Mouse (Mus musculus): ENCODE measurements around the gene Shtn1. TPM values are rescaled to one million over a fixed set of nuclear protein-coding genes. Genes with fewer than 3 reads are reported as not detected.

Shtn1 gene
- polyA plus RNA-seq, 1 experiment from 2014 or later, result 0.81 TPM

DNA sequence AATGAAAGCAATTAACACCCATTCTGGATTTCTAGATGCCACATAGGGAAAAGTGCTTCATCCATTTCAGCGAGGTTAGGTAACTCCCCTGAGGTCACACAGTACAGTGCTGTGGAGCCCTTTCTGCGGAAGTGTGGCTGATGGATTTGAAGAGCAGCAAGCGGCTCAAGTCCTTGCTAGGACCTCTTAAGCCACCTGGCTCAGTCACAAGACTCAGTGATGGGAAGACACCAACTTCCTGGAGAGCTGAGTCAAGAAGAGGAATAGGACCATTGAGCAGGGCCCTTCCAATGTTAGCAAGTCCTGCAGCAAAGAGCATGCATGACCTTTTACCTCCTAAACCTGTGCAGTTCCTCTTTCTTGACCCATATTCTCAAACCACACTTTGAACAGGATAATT, 1.5 kb downstream of the Shtn1 start:
- no peak for ATAC-seq (ENCODE audit: low read depth)
- Histone ChIP-seq H3K9me3 (replicated peaks; ENCODE audit: control insufficient read depth, low read length) (no peaks in the 10 kb centered on the region), H3K27me3 (ENCODE audit: control insufficient read depth, insufficient read depth, low read depth, low read length) (peaks cover 29% of the 10 kb centered on the region), H3K4me3 (ENCODE audit: low read depth, low read length) (no peak overlapping the region), H3K4me1 (ENCODE audit: control insufficient read depth, low read depth, low read length) (no peaks in the 10 kb centered on the region), H3K27ac (ENCODE audit: low read length) (no peak overlapping the region), H3K36me3 (ENCODE audit: control insufficient read depth, insufficient read depth) (no peaks in the 10 kb centered on the region), H3K9ac (ENCODE audit: low read depth, low read length) (no peak overlapping the region), H3K4me2 (ENCODE audit: low read depth, low read length) (no peak overlapping the region)
- WGBS (ENCODE audit: insufficient replicate concordance), result 35% methylated on average over 3 of the region's 3 CpGs

DNA sequence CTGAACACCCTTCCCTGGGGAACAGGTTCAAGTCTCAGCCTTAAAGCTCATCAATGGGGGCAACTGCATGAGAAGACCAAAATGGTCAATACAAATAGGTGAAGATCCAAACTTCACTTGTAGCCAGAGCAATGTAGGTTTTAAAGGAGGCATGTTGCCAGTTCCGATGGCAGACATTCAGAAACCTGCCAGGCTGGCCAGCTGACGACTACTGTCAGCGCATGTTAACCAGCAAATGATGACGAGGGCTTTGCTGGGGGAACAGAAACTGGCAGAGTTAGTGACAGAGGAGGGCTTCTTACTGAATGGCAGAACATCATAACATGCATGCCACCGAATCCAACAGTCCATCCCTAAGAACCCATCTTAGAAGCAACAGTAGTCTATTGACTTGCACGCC, 2.9 kb downstream of the Shtn1 start:
- WGBS (ENCODE audit: insufficient replicate concordance), result 63% methylated on average over 6 of the region's 6 CpGs

DNA sequence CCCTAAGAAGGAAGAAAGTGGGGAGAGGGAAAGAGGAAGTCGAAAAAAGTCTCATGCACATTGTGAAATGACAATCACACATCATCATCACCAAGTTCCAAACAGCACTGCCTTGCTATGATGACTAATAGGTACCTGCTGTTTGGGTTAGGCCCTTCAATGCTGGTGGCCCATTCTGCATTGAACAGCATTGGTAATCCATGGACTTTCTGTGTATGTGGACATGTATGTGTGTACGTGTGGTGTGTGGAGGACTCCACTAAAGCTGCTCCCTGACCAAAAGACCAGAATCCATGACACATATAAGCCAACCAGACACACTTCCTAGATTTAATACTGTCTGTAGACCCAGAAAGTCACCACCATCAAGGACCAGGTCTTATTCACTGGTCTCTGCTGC, 3.9 kb downstream of the Shtn1 start:
- Histone ChIP-seq H3K4me2 (ENCODE audit: low read depth, low read length) (no peak overlapping the region), H3K9me3 (replicated peaks; ENCODE audit: control insufficient read depth, low read length) (no peaks in the 10 kb centered on the region), H3K4me1 (ENCODE audit: control insufficient read depth, low read depth, low read length) (no peaks in the 10 kb centered on the region), H3K27me3 (ENCODE audit: control insufficient read depth, insufficient read depth, low read depth, low read length) (peaks cover 27% of the 10 kb centered on the region), H3K4me3 (ENCODE audit: low read depth, low read length) (no peak overlapping the region), H3K36me3 (ENCODE audit: control insufficient read depth, insufficient read depth) (no peaks in the 10 kb centered on the region), H3K27ac (ENCODE audit: low read length) (no peak overlapping the region), H3K9ac (ENCODE audit: low read depth, low read length) (no peak overlapping the region)
- WGBS (ENCODE audit: insufficient replicate concordance), result 49% methylated on average over 2 of the region's 2 CpGs
- ATAC-seq (ENCODE audit: low read depth), result no peak

More for the DNA sequence above, 2.9 kb downstream of the Shtn1 start:
- Histone ChIP-seq H3K9me3 (replicated peaks; ENCODE audit: control insufficient read depth, low read length) (no peaks in the 10 kb centered on the region), H3K27ac (ENCODE audit: low read length) (no peak overlapping the region), H3K4me1 (ENCODE audit: control insufficient read depth, low read depth, low read length) (no peaks in the 10 kb centered on the region), H3K4me3 (ENCODE audit: low read depth, low read length) (no peak overlapping the region), H3K27me3 (ENCODE audit: control insufficient read depth, insufficient read depth, low read depth, low read length) (peaks cover 29% of the 10 kb centered on the region), H3K9ac (ENCODE audit: low read depth, low read length) (no peak overlapping the region), H3K36me3 (ENCODE audit: control insufficient read depth, insufficient read depth) (no peaks in the 10 kb centered on the region), H3K4me2 (ENCODE audit: low read depth, low read length) (no peak overlapping the region)
- ATAC-seq (ENCODE audit: low read depth), result no peak

DNA sequence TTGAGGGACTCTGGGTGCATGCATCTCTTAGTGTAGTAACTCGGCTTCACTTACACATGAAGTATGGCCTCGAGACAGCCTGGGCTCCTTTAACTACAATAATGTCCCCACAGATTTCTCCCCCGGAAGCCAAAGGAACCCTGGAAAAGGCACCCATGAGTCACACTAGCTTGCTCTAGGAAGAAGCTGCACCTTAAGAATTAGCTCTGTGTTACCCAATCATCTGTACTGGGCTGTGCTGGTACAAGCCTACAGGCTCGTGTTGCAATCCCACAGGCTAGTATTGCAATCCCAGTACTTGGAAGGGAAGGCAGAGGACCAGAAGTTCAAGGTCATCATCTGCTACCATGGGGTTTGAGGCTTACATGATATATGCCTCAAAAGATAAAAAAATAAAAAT, 4.5 kb downstream of the Shtn1 start:
- Histone ChIP-seq H3K27me3 (ENCODE audit: control insufficient read depth, insufficient read depth, low read depth, low read length) (peaks cover 21% of the 10 kb centered on the region), H3K4me1 (ENCODE audit: control insufficient read depth, low read depth, low read length) (no peaks in the 10 kb centered on the region), H3K27ac (ENCODE audit: low read length) (no peak overlapping the region), H3K9me3 (replicated peaks; ENCODE audit: control insufficient read depth, low read length) (no peaks in the 10 kb centered on the region), H3K9ac (ENCODE audit: low read depth, low read length) (no peak overlapping the region), H3K4me2 (ENCODE audit: low read depth, low read length) (no peak overlapping the region), H3K4me3 (ENCODE audit: low read depth, low read length) (no peak overlapping the region), H3K36me3 (ENCODE audit: control insufficient read depth, insufficient read depth) (no peaks in the 10 kb centered on the region)
- no peak for ATAC-seq (ENCODE audit: low read depth)
- WGBS (ENCODE audit: insufficient replicate concordance), result 48% methylated on average over 4 of the region's 4 CpGs

DNA sequence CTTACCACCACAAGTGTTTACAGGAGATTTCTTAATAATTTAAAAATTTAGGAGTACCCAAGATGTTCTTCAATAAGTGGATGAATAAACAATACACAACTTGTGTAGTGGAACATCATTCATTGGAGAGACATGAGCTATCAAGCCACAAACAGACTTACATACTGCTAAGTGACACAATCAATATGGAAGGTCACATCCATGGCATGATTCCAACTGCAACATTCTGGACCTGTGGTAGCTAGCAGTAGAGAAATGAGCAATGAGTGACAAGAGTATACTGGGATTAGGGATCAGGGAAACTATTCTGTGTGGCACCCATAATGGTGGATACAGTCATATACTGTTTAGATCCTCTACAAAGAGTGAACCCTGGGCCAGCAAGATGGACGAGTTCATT, 8.2 kb downstream of the Shtn1 start:
- H3K27ac ChIP-seq (ENCODE audit: low read length), result no peak overlapping the region
- no peaks in the 10 kb centered on the region for H3K36me3 ChIP-seq (ENCODE audit: control insufficient read depth, insufficient read depth)
- H3K27me3 ChIP-seq (ENCODE audit: control insufficient read depth, insufficient read depth, low read depth, low read length), result no peaks in the 10 kb centered on the region
- no peak overlapping the region for H3K9ac ChIP-seq (ENCODE audit: low read depth, low read length)
- H3K9me3 ChIP-seq (replicated peaks; ENCODE audit: control insufficient read depth, low read length), result no peaks in the 10 kb centered on the region
- H3K4me1 ChIP-seq (ENCODE audit: control insufficient read depth, low read depth, low read length), result no peaks in the 10 kb centered on the region
- no peak for ATAC-seq (ENCODE audit: low read depth)
- no peak overlapping the region for H3K4me3 ChIP-seq (ENCODE audit: low read depth, low read length)
- 35% methylated on average over 1 of the region's 1 CpGs for WGBS (ENCODE audit: insufficient replicate concordance)
- no peak overlapping the region for H3K4me2 ChIP-seq (ENCODE audit: low read depth, low read length)

DNA sequence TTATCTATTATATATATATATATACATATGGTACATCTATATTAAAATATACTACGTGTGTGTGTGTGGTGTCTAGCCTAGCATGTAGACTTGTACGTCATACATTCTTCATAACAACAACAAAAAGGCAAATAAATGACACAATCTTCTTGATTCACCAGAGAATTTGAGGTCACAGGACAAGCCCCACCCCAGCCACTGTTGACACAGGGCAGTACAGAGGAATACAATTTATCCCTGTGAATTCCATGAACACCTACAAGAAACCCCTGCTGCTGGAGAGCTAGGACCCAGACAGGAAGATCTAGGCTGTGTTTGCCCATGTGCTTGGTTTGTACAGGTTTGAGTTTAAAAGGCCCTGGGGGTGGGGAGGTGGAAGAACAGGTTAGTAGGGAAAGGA, 9.2 kb downstream of the Shtn1 start:
- no peak overlapping the region for H3K9ac ChIP-seq (ENCODE audit: low read depth, low read length)
- H3K4me1 ChIP-seq (ENCODE audit: control insufficient read depth, low read depth, low read length), result no peaks in the 10 kb centered on the region
- H3K4me2 ChIP-seq (ENCODE audit: low read depth, low read length), result no peak overlapping the region
- no peaks in the 10 kb centered on the region for H3K27me3 ChIP-seq (ENCODE audit: control insufficient read depth, insufficient read depth, low read depth, low read length)
- no peaks in the 10 kb centered on the region for H3K9me3 ChIP-seq (replicated peaks; ENCODE audit: control insufficient read depth, low read length)
- no peaks in the 10 kb centered on the region for H3K36me3 ChIP-seq (ENCODE audit: control insufficient read depth, insufficient read depth)
- 54% methylated on average over 2 of the region's 2 CpGs for WGBS (ENCODE audit: insufficient replicate concordance)
- no peak overlapping the region for H3K27ac ChIP-seq (ENCODE audit: low read length)
- H3K4me3 ChIP-seq (ENCODE audit: low read depth, low read length), result no peak overlapping the region
- ATAC-seq (ENCODE audit: low read depth), result no peak

DNA sequence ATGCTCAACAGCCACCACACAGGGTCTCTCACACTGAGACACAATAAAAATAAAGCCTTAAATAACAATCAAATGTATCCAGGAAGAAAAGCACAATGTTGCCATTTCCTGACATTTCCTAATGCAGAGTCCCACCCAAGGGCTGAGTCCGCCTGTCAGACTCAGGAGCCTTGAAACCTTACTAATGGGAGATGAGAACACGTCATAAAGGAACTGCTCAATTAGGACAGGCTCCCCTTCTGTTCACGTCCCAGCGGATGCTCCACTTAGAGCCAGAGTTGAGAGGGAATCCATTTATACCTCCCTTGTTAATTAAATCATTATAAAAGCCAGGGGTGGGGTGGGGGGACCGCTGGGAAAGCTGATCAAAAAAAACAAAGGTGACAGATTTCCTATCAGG, 9.8 kb downstream of the Shtn1 start:
- no peaks in the 10 kb centered on the region for H3K27me3 ChIP-seq (ENCODE audit: control insufficient read depth, insufficient read depth, low read depth, low read length)
- H3K4me1 ChIP-seq (ENCODE audit: control insufficient read depth, low read depth, low read length), result no peaks in the 10 kb centered on the region
- no peak overlapping the region for H3K27ac ChIP-seq (ENCODE audit: low read length)
- H3K4me2 ChIP-seq (ENCODE audit: low read depth, low read length), result no peak overlapping the region
- H3K36me3 ChIP-seq (ENCODE audit: control insufficient read depth, insufficient read depth), result no peaks in the 10 kb centered on the region
- H3K9ac ChIP-seq (ENCODE audit: low read depth, low read length), result no peak overlapping the region
- H3K4me3 ChIP-seq (ENCODE audit: low read depth, low read length), result no peak overlapping the region
- 38% methylated on average over 5 of the region's 5 CpGs for WGBS (ENCODE audit: insufficient replicate concordance)
- ATAC-seq (ENCODE audit: low read depth), result no peak
- H3K9me3 ChIP-seq (replicated peaks; ENCODE audit: control insufficient read depth, low read length), result no peaks in the 10 kb centered on the region

DNA sequence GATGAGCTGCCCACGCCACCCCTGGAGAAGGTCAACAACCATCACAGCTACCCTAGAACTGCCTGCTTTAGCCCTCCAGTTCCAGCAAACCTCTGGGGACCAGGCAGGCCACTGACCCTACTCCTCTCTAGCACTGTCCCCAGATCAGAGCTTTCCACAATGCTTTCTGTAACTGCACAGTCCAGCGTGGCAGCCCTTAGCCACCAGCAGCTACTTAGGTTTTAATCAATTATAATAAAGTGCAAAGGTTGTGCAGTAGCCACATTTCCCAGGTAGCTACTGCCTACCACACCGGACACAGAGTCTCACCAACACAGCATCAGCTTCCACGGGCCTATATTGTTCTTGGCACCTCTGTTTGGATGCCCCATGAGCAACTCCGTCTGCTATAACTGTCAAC, 11.3 kb downstream of the Shtn1 start:
- H3K9me3 ChIP-seq (replicated peaks; ENCODE audit: control insufficient read depth, low read length), result no peaks in the 10 kb centered on the region
- no peaks in the 10 kb centered on the region for H3K27me3 ChIP-seq (ENCODE audit: control insufficient read depth, insufficient read depth, low read depth, low read length)
- no peaks in the 10 kb centered on the region for H3K4me1 ChIP-seq (ENCODE audit: control insufficient read depth, low read depth, low read length)
- 54% methylated on average over 5 of the region's 5 CpGs for WGBS (ENCODE audit: insufficient replicate concordance)
- H3K27ac ChIP-seq (ENCODE audit: low read length), result no peak overlapping the region
- no peak overlapping the region for H3K4me3 ChIP-seq (ENCODE audit: low read depth, low read length)
- H3K9ac ChIP-seq (ENCODE audit: low read depth, low read length), result no peak overlapping the region
- no peak overlapping the region for H3K4me2 ChIP-seq (ENCODE audit: low read depth, low read length)
- no peak for ATAC-seq (ENCODE audit: low read depth)
- no peaks in the 10 kb centered on the region for H3K36me3 ChIP-seq (ENCODE audit: control insufficient read depth, insufficient read depth)

DNA sequence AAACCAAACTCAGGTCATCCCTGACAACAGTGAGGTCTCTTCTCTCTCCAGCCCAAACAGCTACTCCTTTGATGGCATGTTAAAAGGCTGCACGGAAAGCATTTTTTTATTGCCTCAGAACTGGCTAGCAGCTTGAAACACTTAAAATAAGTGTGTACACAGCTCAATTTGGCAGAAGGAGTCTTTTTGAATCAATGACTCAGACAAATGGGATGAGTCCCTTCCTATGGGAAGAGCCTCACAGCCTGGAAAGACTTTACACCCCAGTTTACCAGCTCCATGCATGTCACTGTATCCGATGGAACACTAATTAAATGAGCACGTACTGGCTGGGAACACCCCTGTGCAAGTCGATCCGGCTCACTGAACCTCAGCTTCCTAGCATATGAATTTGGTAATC, 12.3 kb downstream of the Shtn1 start:
- Histone ChIP-seq H3K4me1 (ENCODE audit: control insufficient read depth, low read depth, low read length) (no peaks in the 10 kb centered on the region), H3K27me3 (ENCODE audit: control insufficient read depth, insufficient read depth, low read depth, low read length) (no peaks in the 10 kb centered on the region), H3K4me3 (ENCODE audit: low read depth, low read length) (no peak overlapping the region), H3K9me3 (replicated peaks; ENCODE audit: control insufficient read depth, low read length) (no peaks in the 10 kb centered on the region), H3K27ac (ENCODE audit: low read length) (no peak overlapping the region), H3K4me2 (ENCODE audit: low read depth, low read length) (no peak overlapping the region), H3K9ac (ENCODE audit: low read depth, low read length) (no peak overlapping the region), H3K36me3 (ENCODE audit: control insufficient read depth, insufficient read depth) (no peaks in the 10 kb centered on the region)
- 81% methylated on average over 5 of the region's 5 CpGs for WGBS (ENCODE audit: insufficient replicate concordance)
- no peak for ATAC-seq (ENCODE audit: low read depth)

DNA sequence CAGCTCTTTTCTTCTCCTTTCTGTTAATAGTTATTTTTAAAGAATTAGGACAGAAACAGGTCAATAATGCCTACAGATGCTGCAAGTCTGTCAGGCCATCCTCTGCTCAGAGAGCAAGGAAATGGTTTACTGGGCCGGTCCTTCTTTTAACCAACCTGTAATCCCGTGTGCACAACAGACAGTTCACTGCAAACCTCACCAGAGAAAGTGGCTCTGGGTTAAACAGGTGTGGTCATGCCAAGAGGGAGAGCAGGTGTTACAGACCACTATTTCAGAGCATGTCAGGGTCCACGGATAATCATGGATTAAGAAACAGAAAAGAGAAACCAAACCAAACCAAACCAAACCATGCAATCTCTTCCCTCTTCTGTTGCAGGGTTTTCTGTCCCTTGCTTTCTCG, 17.8 kb downstream of the Shtn1 start:
- H3K9me3 ChIP-seq (replicated peaks; ENCODE audit: control insufficient read depth, low read length), result no peaks in the 10 kb centered on the region
- H3K4me1 ChIP-seq (ENCODE audit: control insufficient read depth, low read depth, low read length), result no peaks in the 10 kb centered on the region
- no peak overlapping the region for H3K27ac ChIP-seq (ENCODE audit: low read length)
- no peak overlapping the region for H3K4me2 ChIP-seq (ENCODE audit: low read depth, low read length)
- no peak overlapping the region for H3K4me3 ChIP-seq (ENCODE audit: low read depth, low read length)
- no peaks in the 10 kb centered on the region for H3K36me3 ChIP-seq (ENCODE audit: control insufficient read depth, insufficient read depth)
- WGBS (ENCODE audit: insufficient replicate concordance), result 50% methylated on average over 4 of the region's 4 CpGs
- H3K9ac ChIP-seq (ENCODE audit: low read depth, low read length), result no peak overlapping the region
- no peak for ATAC-seq (ENCODE audit: low read depth)
- H3K27me3 ChIP-seq (ENCODE audit: control insufficient read depth, insufficient read depth, low read depth, low read length), result no peaks in the 10 kb centered on the region
